Mouse (Mus musculus) ES-E14 (cell line): ENCODE results near the gene Pdzk1. TPM values are rescaled to one million over a fixed set of nuclear protein-coding genes. Genes with fewer than 3 reads are reported as not detected.

ENCODE experiments used
- DNase-seq: peaks from one replicate; pipeline ENCODE4 v3.0.0-alpha.2; 2013; ENCODE audit warnings: low read depth, low spot score
- H3K27ac ChIP-seq: 2 replicates; pipeline ENCODE4 v1.5.1; 2012; ENCODE audit warnings: low read depth, mild to moderate bottlenecking, low read length, moderate library complexity, mixed read lengths; ENCODE audit not compliant: poor library complexity, insufficient read depth, severe bottlenecking
- H3K36me3 ChIP-seq: 2 replicates; pipeline ENCODE4 v1.6.1; 2012; ENCODE audit warnings: mild to moderate bottlenecking, low read length, moderate library complexity, mixed read lengths; ENCODE audit not compliant: control insufficient read depth, poor library complexity, insufficient read depth, severe bottlenecking
- H3K4me1 ChIP-seq, 2 experiments: fragments of 150-350 bp in 1 of 2; sonication (generic) in 1 of 2; 2 replicates each; pipeline ENCODE4 v1.6.1; 2012; ENCODE audit warnings: low read length in 2 of 2, mild to moderate bottlenecking in 1 of 2, mixed read lengths in 1 of 2; ENCODE audit not compliant: control insufficient read depth in 2 of 2, insufficient read depth in 2 of 2, poor library complexity in 1 of 2
- H3K4me3 ChIP-seq, 2 experiments: fragments of 150-350 bp in 1 of 2; sonication (generic) in 1 of 2; 2 replicates each; pipeline ENCODE4 v1.5.1; 2012; ENCODE audit warnings: low read length in 2 of 2, low read depth in 1 of 2, mild to moderate bottlenecking in 1 of 2, mixed read lengths in 1 of 2; ENCODE audit not compliant: insufficient read depth in 1 of 2, poor library complexity in 1 of 2, severe bottlenecking in 1 of 2
- H3K9ac ChIP-seq: 2 replicates; pipeline ENCODE4 v1.6.1; 2012; ENCODE audit warnings: low read depth, mild to moderate bottlenecking, low read length, mixed read lengths; ENCODE audit not compliant: poor library complexity, insufficient read depth, severe bottlenecking
- H3K9me3 ChIP-seq: fragments of 150-350 bp; sonication (generic); 2 replicates; pipeline ENCODE4 v1.6.1; 2012; ENCODE audit warnings: low read depth, mild to moderate bottlenecking, low read length; ENCODE audit not compliant: control insufficient read depth, insufficient read depth
- CHD2 ChIP-seq: IDR thresholded peaks from 2 replicates; pipeline ENCODE4 v1.6.1; 2014; ENCODE audit warnings: mild to moderate bottlenecking, low read depth, low read length, inconsistent platforms
- HCFC1 ChIP-seq: IDR thresholded peaks from 2 replicates; pipeline ENCODE4 v1.6.1; 2012; ENCODE audit warnings: low read length, inconsistent platforms, borderline replicate concordance; ENCODE audit not compliant: insufficient read depth
- MAFK ChIP-seq: IDR thresholded peaks from 2 replicates; pipeline ENCODE4 v1.6.1; 2014; ENCODE audit warnings: mild to moderate bottlenecking, low read depth, low read length, inconsistent platforms; ENCODE audit not compliant: insufficient read depth
- ZC3H11A ChIP-seq: IDR thresholded peaks from 2 replicates; pipeline ENCODE4 v1.6.1; 2012; ENCODE audit warnings: low read depth, mild to moderate bottlenecking, inconsistent platforms, low read length, borderline replicate concordance
- ZNF384 ChIP-seq: IDR thresholded peaks from 2 replicates; pipeline ENCODE4 v1.6.1; 2012; ENCODE audit warnings: low read depth, low read length, inconsistent platforms
- in situ Hi-C, 2 experiments: fragments of 600-800 bp; cut with MboI; formaldehyde crosslinking; loops; one replicate each; pipeline ENCODE4 v1.15.1; 2025; ENCODE audit warnings: low sequenced_read_pairs in 2 of 2, inconsistent platforms in 1 of 2; ENCODE audit not compliant: unreplicated experiment in 2 of 2
- total RNA-seq: library from RNA; depleted of rRNA; stranded (reverse); fragments of 300-350 nt; gene quantifications from 2 replicates; pipeline ENCODE4 v1.2.3, GENCODE M21; 2012

Gene Pdzk1
- total RNA-seq, 1 experiment: 3.0 TPM

GRCm38 (mm10) chr3:96812395-96813091 lies 16.5 kb upstream of the Pdzk1 start:
- TF ChIP-seq CHD2 (no peak), ZC3H11A (no peak), ZNF384 (0 out of 2 replicates have a peak, but pooled peaks have one; percentile 29), MAFK (no peak), HCFC1 (no peak)

GRCm38 (mm10) chr3:96813106-96813505 lies 16.0 kb upstream of the Pdzk1 start:
- Histone ChIP-seq H3K27ac (no peak overlapping the region), H3K4me1 (peaks cover 0 to 20% of the 10 kb centered on the region in 2 experiments; a peak in 2 of 4 replicates), H3K9me3 (no peaks in the 10 kb centered on the region), H3K9ac (peak overlapping the region; percentile 35; the same call in 1 of the 2 replicates), H3K4me3 (peak overlapping the region in 1 of 2 experiments; percentile 10; a peak in 1 of 4 replicates), H3K36me3 (no peaks in the 10 kb centered on the region)
- DNase-seq: no peak
- TF ChIP-seq HCFC1 (no peak), ZC3H11A (no peak), MAFK (no peak), ZNF384 (no peak), CHD2 (no peak)
- in situ Hi-C loops: no loop called here

More at GRCm38 (mm10) chr3:96812395-96813091, 16.5 kb upstream of the Pdzk1 start:
- Histone ChIP-seq H3K4me1 (peaks cover 0 to 21% of the 10 kb centered on the region in 2 experiments; a peak in 2 of 4 replicates), H3K9ac (no peak overlapping the region), H3K9me3 (no peaks in the 10 kb centered on the region), H3K36me3 (no peaks in the 10 kb centered on the region), H3K27ac (no peak overlapping the region), H3K4me3 (no peak overlapping the region)
- in situ Hi-C loops: no loop called here
- peak; percentile 83 for DNase-seq

- Histone ChIP-seq H3K4me3 (no peak overlapping the region; a peak in 1 of 4 replicates), H3K4me1 (peaks cover 0 to 18% of the 10 kb centered on the region in 2 experiments; a peak in 2 of 4 replicates), H3K9me3 (no peaks in the 10 kb centered on the region), H3K36me3 (no peaks in the 10 kb centered on the region), H3K9ac (peak overlapping the region; percentile 35; the same call in 1 of the 2 replicates), H3K27ac (no peak overlapping the region)
- TF ChIP-seq HCFC1 (no peak), MAFK (no peak), CHD2 (no peak), ZNF384 (no peak), ZC3H11A (no peak)
- in situ Hi-C loops: no loop called here
- DNase-seq: no peak
Measured at GRCm38 (mm10) chr3:96813591-96814244, 15.4 kb upstream of the Pdzk1 start.

- DNase-seq: no peak
- peaks cover 0 to 18% of the 10 kb centered on the region in 2 experiments; a peak in 2 of 4 replicates for H3K4me1 ChIP-seq
- no peaks in the 10 kb centered on the region for H3K9me3 ChIP-seq
- TF ChIP-seq ZNF384: no peak
- TF ChIP-seq HCFC1: no peak
- TF ChIP-seq MAFK: no peak
- TF ChIP-seq ZC3H11A: no peak
- no peak for TF ChIP-seq CHD2
- no peak overlapping the region for H3K4me3 ChIP-seq
- H3K27ac ChIP-seq: no peak overlapping the region
- in situ Hi-C loops: no loop called here
- H3K36me3 ChIP-seq: no peaks in the 10 kb centered on the region
- H3K9ac ChIP-seq: no peak overlapping the region
Measured at GRCm38 (mm10) chr3:96814342-96814741, 14.7 kb upstream of the Pdzk1 start.
